Mouse (Mus musculus): ENCODE measurements around the gene Trnp1.

Trnp1 gene

GRCm38 (mm10) chr4:133461362-133461761, 37.0 kb downstream of the Trnp1 start:
- in situ Hi-C loops (cut with MboI; ENCODE audit: low sequenced_read_pairs): no loop called here

GRCm38 (mm10) chr4:133460796-133461325, 37.5 kb downstream of the Trnp1 start:
- in situ Hi-C loops (cut with MboI; ENCODE audit: low sequenced_read_pairs): no loop called here

- in situ Hi-C loops (cut with MboI; ENCODE audit: low sequenced_read_pairs): no loop called here
These were observed 38.3 kb downstream of the Trnp1 start for GRCm38 (mm10) chr4:133460006-133460405.

- in situ Hi-C loops (cut with MboI; ENCODE audit: low sequenced_read_pairs): no loop called here
These were observed 40.3 kb downstream of the Trnp1 start for GRCm38 (mm10) chr4:133458044-133458443.

GRCm38 (mm10) chr4:133452433-133452832, 45.9 kb downstream of the Trnp1 start:
- in situ Hi-C loops (cut with MboI; ENCODE audit: low sequenced_read_pairs): no loop called here

- in situ Hi-C loops (cut with MboI; ENCODE audit: low sequenced_read_pairs): no loop called here
These were observed 46.8 kb downstream of the Trnp1 start for GRCm38 (mm10) chr4:133451536-133451935.

GRCm38 (mm10) chr4:133449726-133450125, 48.6 kb downstream of the Trnp1 start:
- in situ Hi-C loops (cut with MboI; ENCODE audit: low sequenced_read_pairs): no loop called here

- in situ Hi-C loops (cut with MboI; ENCODE audit: low sequenced_read_pairs): no loop called here
These were observed 49.5 kb downstream of the Trnp1 start for GRCm38 (mm10) chr4:133448708-133449388.

GRCm38 (mm10) chr4:133447967-133448366, 50.4 kb downstream of the Trnp1 start:
- in situ Hi-C loops (cut with MboI; ENCODE audit: low sequenced_read_pairs): no loop called here

- in situ Hi-C loops (cut with MboI; ENCODE audit: low sequenced_read_pairs): no loop called here
These were observed 51.0 kb downstream of the Trnp1 start for GRCm38 (mm10) chr4:133447366-133447765.

- in situ Hi-C loops (cut with MboI; ENCODE audit: low sequenced_read_pairs): no loop called here
These were observed 52.6 kb downstream of the Trnp1 start for GRCm38 (mm10) chr4:133445727-133446126.

- in situ Hi-C loops (cut with MboI; ENCODE audit: low sequenced_read_pairs): no loop called here
These were observed 55.3 kb downstream of the Trnp1 start for GRCm38 (mm10) chr4:133443085-133443484.

GRCm38 (mm10) chr4:133442194-133442593, 56.2 kb downstream of the Trnp1 start:
- in situ Hi-C loops (cut with MboI; ENCODE audit: low sequenced_read_pairs): no loop called here

All from CH12F3 (cell line).